Mouse (Mus musculus) spleen, postnatal 14 days (tissue): ENCODE measurements around the gene Exoc4.

Experiments
- DNase-seq, 2 experiments: peaks; one replicate each; pipeline ENCODE4 v3.0.0; 2021 to 2022; ENCODE audit warnings: low spot score in 2 of 2

Exoc4 gene

DNA sequence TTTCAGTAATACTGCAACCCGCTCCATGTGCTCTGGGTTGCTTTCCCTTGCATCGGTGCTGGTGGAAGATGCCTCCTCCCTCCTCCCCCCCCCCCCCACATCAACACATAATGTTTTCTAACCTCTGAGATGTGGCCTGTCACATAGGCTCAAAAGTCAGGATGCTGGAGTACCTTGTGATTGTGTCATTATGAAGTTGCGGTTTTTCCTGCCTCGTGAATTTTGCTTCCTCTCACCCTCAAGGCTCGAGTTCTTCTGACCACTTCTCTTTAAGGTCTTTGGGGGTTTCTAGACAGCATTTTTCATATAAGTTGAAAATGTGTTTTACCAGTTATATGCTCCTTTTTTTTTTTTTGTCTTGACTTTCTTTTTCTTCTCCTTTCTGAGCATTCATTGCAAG lies 507.1 kb downstream of the Exoc4 start:
- DNase-seq, result no peak

- DNase-seq, result no peak
Observed at GRCm38 (mm10) chr6:33761557-33761956, 512.7 kb downstream of the Exoc4 start.

GRCm38 (mm10) chr6:33763245-33763644 lies 514.4 kb downstream of the Exoc4 start:
- DNase-seq, result no peak

DNA sequence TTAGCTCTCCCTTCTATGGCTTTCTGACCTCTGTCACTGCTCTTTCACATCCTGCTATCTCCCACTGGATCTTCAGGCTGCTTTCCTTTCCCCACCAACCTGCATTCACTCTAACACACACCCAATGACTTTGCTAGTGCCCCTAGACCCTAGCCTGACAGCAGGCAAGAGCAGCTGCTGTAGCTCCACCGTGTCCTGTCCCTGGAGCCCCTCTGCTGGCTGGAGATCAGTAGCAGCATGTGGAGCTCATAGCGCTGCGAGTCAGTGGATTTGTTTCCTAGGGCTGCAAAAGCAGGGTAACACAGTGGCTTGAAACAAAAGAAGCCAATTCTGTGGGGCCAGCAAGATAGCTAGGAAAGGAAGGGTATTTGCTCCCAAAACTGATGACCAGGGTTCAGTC lies 515.1 kb downstream of the Exoc4 start:
- no peak for DNase-seq

- no peak for DNase-seq
Observed at GRCm38 (mm10) chr6:33769251-33769650, 520.4 kb downstream of the Exoc4 start.

DNA sequence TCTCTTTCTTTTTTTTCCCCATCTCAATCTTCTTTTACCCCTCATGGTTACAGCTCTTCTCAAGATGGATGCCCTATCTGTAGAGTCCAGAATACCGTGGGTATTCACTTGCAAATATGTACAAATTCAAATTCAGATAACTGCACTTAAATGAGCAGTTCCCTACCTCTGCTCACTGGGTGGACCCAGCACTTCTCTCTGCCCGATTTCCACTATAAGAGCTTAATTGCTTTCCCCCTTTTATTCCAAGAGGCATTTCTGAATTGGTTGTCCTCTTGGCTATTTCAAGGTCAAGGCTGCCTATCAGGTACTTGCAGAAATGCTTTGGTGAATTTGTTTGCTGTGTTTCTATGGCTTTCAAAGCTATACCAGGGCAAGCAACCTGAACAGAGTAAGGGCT lies 521.1 kb downstream of the Exoc4 start:
- no peak for DNase-seq

GRCm38 (mm10) chr6:33772551-33773315 lies 523.8 kb downstream of the Exoc4 start:
- DNase-seq, result no peak

- DNase-seq, result no peak
Observed at GRCm38 (mm10) chr6:33792604-33793003, 543.7 kb downstream of the Exoc4 start.

- DNase-seq, result no peak
Observed at GRCm38 (mm10) chr6:33801254-33801653, 552.4 kb downstream of the Exoc4 start.

- no peak for DNase-seq
Observed at GRCm38 (mm10) chr6:33803481-33804098, 554.7 kb downstream of the Exoc4 start.

- DNase-seq, result no peak
Observed at GRCm38 (mm10) chr6:33804775-33805174, 555.9 kb downstream of the Exoc4 start.

DNA sequence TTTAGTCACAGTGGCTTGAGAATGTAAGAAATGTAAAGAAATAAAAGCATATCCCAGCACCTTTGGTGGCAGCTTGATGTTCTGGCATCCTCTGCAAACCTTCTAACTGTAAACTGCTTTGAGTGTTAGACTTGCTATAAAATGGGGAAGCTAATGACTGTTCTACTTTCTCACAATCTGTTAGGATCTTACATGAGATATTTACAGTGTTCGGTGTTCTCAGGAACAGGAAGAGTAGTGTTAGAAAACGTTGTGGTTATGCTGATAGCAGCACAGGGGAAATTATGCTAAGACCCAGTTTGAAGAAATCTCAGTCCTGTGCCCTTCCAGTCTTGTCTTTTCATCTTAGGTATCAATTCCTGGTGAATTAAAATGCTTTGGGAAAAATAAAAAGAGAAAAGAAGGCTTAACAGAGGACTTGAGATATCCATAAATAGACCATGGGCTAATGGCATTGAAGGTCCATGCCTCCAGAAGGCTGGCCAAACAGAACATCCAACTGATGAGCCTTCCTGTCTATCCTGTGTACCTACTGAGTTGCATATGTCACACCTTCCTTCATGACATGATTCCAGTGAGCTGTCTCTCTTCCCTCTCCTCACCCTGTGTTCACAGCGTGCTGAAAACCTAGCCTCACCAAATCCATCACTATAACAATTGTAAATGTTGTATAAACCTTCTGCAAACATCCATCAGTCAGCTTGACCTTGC lies 557.3 kb downstream of the Exoc4 start:
- DNase-seq, result no peak

DNA sequence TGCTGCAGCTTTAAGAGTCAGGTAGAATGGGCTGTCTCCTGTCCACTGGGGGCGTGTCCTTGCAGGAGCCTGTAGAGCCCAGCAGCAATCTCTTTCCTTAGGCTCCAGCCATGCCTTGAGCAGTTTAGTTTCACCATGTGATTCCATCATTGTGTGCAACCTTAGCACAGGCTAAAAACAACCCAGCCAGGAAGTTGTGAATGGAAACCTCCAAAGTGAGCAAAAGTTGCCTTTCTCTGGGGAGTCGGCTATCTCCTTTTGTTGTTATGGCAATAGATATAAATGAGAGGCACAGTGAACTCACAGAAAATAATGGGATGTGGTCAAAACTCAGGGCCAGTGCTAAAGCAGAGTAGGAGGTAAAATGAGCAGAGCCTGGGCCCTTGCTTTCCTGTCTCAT lies 565.5 kb downstream of the Exoc4 start:
- DNase-seq, result no peak

- DNase-seq, result no peak
Observed at GRCm38 (mm10) chr6:33823171-33823570, 574.3 kb downstream of the Exoc4 start.

- no peak for DNase-seq
Observed at GRCm38 (mm10) chr6:33823777-33824302, 575.0 kb downstream of the Exoc4 start.

- no peak for DNase-seq
Observed at GRCm38 (mm10) chr6:33828499-33828898, 579.6 kb downstream of the Exoc4 start.

DNA sequence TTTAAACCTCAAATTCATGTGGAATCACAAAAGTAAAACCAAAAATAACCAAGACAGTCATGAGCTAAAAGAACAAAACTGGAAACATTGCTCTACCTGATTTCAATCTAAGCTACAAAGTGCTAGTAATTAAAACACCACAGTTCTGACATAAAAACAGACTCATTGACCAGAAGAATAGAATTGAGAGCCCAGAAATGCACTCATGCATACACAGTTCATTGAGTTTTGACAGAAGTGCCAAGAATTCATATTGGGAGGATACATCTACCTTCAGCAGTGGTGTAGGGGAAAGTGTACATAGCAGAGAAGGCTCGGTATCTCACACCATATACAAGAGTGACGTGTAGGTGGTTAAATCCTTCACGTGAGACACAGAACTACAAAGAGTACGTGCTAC lies 580.4 kb downstream of the Exoc4 start:
- DNase-seq, result no peak

DNA sequence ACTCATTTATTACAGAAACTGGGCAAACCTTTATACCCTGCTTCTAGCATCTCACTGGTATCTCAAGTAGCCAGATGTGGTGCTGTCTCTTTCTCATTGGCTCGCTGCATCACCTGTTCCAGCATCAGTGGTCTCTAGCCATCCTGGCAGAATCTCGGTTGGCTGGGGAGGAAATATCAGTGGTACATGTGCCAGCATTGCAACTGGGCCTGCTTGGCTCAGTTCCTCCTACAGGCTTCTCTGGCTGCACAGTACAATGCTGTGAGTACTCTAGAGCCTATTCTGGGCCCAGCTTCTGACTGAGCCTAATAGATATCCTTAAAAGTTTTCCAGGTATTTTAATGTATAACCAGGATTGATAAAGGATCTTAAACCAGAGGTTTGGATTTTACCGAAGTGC lies 582.4 kb downstream of the Exoc4 start:
- DNase-seq, result no peak

GRCm38 (mm10) chr6:33832978-33833377 lies 584.1 kb downstream of the Exoc4 start:
- DNase-seq, result no peak

DNA sequence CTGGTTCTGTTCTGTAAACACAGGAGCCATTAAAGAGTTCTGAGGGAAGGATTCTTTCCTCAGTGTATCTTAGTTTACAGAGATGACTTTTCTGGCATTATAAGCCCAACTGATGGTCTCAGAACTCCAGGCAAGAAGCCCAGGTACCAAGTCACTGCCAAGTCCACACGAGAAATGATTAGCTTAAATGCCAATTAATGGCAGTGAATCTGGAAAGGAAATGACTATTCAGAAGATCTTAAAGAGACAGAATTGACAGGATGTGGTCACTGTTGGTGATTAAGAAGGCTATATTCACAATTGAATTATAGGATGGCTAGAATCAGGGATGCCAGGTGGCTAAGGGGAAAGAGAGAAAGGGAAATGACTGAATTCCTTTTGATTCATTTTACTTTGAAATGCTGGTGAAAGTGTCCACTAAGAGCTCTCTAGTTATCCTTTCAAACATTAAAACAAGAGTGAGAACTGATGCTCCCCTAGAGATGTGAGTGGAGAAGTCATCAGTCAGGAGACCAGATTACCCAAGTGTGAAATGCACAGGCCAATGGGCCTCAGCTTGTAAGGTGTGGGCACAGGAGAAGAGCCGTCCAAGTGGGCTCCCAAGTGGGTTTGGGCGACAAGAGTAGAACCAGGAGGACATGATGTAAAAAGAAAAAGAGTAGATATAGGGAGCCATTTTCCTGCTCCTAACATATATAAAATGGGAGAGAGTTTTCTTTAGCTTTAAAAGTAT lies 587.3 kb downstream of the Exoc4 start:
- no peak for DNase-seq

- DNase-seq, result no peak
Observed at GRCm38 (mm10) chr6:33842901-33843300, 594.0 kb downstream of the Exoc4 start.

DNA sequence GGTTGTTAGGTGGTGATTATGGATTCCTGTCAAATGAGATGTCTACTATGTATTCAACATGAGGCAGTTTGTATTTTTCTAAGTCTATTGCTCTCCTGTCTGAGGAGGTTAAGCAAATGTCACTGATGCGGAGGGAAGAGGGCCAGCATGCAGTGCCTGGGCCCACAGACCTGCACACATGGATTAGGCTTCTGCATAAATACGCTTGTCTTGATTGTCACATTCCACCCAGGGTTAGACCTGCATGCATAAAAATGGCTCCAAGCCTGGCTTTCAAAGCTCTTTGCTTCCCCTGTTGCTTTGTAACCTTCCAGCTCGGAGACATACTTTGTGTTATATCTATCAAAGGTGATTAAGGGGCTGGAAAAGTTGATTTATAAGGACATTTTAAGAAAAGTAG lies 610.2 kb downstream of the Exoc4 start:
- no peak for DNase-seq
